Mouse (Mus musculus) neutrophil, adult 83 days (primary cell): ENCODE data around the gene Dysf. TPM values are rescaled to one million over a fixed set of nuclear protein-coding genes. Genes with fewer than 3 reads are reported as not detected.

ENCODE experiments used
- total RNA-seq, 2 experiments: library from RNA; stranded (reverse); gene quantifications; one replicate each; pipeline ENCODE4 v1.2.4; 2023

Gene Dysf
- total RNA-seq: under 1 TPM; 0.09 to 0.13 TPM

DNA sequence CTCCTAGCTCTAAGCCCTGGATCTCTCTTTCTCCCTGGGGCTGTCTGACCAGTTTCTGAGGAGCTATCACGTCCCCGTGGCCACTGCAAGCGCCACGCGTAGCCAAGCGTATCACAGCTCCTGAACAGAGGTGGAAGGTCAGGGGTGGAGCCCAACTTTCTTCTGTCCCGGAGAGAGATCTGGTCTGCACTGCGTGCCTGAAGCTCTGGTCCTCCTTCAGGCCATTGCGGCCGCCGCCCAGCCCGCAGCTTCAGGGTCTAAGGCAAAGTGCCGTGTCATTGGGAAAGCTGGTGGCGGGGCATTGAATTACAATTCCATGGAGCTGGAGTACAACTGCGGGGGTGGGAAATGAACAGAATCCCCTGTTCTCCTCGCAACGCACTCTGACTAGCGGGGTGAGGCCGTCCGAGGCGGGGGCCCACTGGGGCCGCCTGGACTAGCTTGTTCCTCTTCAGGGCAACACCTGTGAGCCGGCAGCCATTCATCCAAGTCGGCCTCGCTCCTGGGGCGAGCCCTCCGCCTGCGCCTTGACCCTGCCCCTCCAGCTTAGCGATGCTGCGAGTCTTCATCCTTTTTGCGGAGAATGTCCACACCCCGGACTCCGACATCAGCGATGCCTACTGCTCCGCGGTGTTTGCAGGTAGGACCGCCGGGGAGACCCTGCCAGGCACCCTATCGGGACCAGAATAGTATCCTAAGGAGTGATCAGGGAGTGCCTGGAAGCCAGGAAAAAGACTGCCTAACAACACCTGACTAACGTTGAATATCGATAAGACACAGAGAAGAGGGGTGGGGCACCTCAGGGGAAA is at the start of gene Dysf:
Gene Dysf, plus strand, starts transcription at position 228 of the 809 bp plus-strand sequence.

Other genes with a start within 250 kb of the Dysf start
- gene Ankrd53, start 245.9 kb upstream of the Dysf start, total RNA-seq: not detected
- gene Tex261, start 232.8 kb upstream of the Dysf start, total RNA-seq: 10 to 100 TPM; 39.9 to 57.4 TPM
- 10 to 100 TPM; 16.3 to 18.2 TPM for gene Nagk, start 213.6 kb upstream of the Dysf start, total RNA-seq
- 1 to 10 TPM; 5.0 to 7.6 TPM for gene Paip2b, start 176.8 kb upstream of the Dysf start, total RNA-seq
- gene Zfp638, start 141.5 kb upstream of the Dysf start, total RNA-seq: 10 to 100 TPM; 92.6 to 93.6 TPM